Mouse (Mus musculus) T-helper 1 cell (primary cell): ENCODE results near the gene Egln2.

Experiments
- in situ Hi-C: fragments of 300-600 bp; cut with MboI, MseI; formaldehyde crosslinking; loops from one replicate; pipeline ENCODE4 v1.15.1; 2025; ENCODE audit warnings: high pct_unique_total_duplicates

Egln2 gene

GRCm38 (mm10) chr7:27166614-27167474 is at the start of gene Egln2:
Gene Egln2, minus strand, starts transcription at chr7:27166802.
- in situ Hi-C loops: no loop called here

GRCm38 (mm10) chr7:27212626-27213025 is 46.0 kb upstream of the Egln2 start:
- in situ Hi-C loops: loop anchor here (10.0 kb wide), 1 partner anchor 1772 kb away; the partner anchor contains the start of genes Eif3k and Map4k1

- in situ Hi-C loops: no loop called here
Observed at GRCm38 (mm10) chr7:27203730-27204449, 37.3 kb upstream of the Egln2 start.

- in situ Hi-C loops: loop anchor here (25.0 kb wide), 1 partner anchor 1461 kb away; no protein-coding TSS in a partner anchor
Observed at GRCm38 (mm10) chr7:27198779-27199178, 32.2 kb upstream of the Egln2 start.

GRCm38 (mm10) chr7:27198355-27198754 is 31.8 kb upstream of the Egln2 start:
- in situ Hi-C loops: loop anchor here (25.0 kb wide), 1 partner anchor 1461 kb away; no protein-coding TSS in a partner anchor

GRCm38 (mm10) chr7:27197634-27198033 is 31.0 kb upstream of the Egln2 start:
- in situ Hi-C loops: loop anchor here (25.0 kb wide), 1 partner anchor 1460 kb away; no protein-coding TSS in a partner anchor

GRCm38 (mm10) chr7:27197136-27197535 is 30.5 kb upstream of the Egln2 start:
- in situ Hi-C loops: loop anchor here (25.0 kb wide), 1 partner anchor 1460 kb away; no protein-coding TSS in a partner anchor

GRCm38 (mm10) chr7:27195681-27196611 is 29.3 kb upstream of the Egln2 start, which contains the start of the genes BC024978 and Snrpa:
Gene BC024978, plus strand, starts transcription at chr7:27195781.
Gene Snrpa, minus strand, starts transcription at chr7:27196271.
- in situ Hi-C loops: loop anchor here (25.0 kb wide), 1 partner anchor 1459 kb away; no protein-coding TSS in a partner anchor

GRCm38 (mm10) chr7:27193731-27194130 is 27.1 kb upstream of the Egln2 start:
- in situ Hi-C loops: loop anchor here (25.0 kb wide), 1 partner anchor 1456 kb away; no protein-coding TSS in a partner anchor

- in situ Hi-C loops: loop anchor here (25.0 kb wide), 1 partner anchor 1455 kb away; no protein-coding TSS in a partner anchor
Observed at GRCm38 (mm10) chr7:27192434-27192833, 25.8 kb upstream of the Egln2 start.

GRCm38 (mm10) chr7:27189271-27189931 is 22.8 kb upstream of the Egln2 start:
- in situ Hi-C loops: loop anchor here (25.0 kb wide), 1 partner anchor 1452 kb away; no protein-coding TSS in a partner anchor

- in situ Hi-C loops: loop anchor here (25.0 kb wide), 1 partner anchor 1449 kb away; no protein-coding TSS in a partner anchor
Observed at GRCm38 (mm10) chr7:27185986-27186385, 19.4 kb upstream of the Egln2 start.

GRCm38 (mm10) chr7:27184964-27185363 is 18.4 kb upstream of the Egln2 start:
- in situ Hi-C loops: loop anchor here (25.0 kb wide), 1 partner anchor 1448 kb away; no protein-coding TSS in a partner anchor

GRCm38 (mm10) chr7:27182498-27182897 is 15.9 kb upstream of the Egln2 start:
- in situ Hi-C loops: loop anchor here (25.0 kb wide), 1 partner anchor 1445 kb away; no protein-coding TSS in a partner anchor

GRCm38 (mm10) chr7:27180837-27181695 is 14.5 kb upstream of the Egln2 start, which contains the start of the genes Gm21983 and Mia:
Gene Gm21983, minus strand, starts transcription at chr7:27181086.
Gene Mia, minus strand, starts transcription at chr7:27181157.
- in situ Hi-C loops: loop anchor here (25.0 kb wide), 1 partner anchor 1444 kb away; no protein-coding TSS in a partner anchor

GRCm38 (mm10) chr7:27180036-27180435 is 13.4 kb upstream of the Egln2 start:
- in situ Hi-C loops: loop anchor here (25.0 kb wide), 1 partner anchor 1443 kb away; no protein-coding TSS in a partner anchor

GRCm38 (mm10) chr7:27179217-27179918 is 12.8 kb upstream of the Egln2 start:
- in situ Hi-C loops: loop anchor here (25.0 kb wide), 1 partner anchor 1442 kb away; no protein-coding TSS in a partner anchor
